Mouse (Mus musculus): ENCODE measurements around the gene 2310011J03Rik.

DNA sequence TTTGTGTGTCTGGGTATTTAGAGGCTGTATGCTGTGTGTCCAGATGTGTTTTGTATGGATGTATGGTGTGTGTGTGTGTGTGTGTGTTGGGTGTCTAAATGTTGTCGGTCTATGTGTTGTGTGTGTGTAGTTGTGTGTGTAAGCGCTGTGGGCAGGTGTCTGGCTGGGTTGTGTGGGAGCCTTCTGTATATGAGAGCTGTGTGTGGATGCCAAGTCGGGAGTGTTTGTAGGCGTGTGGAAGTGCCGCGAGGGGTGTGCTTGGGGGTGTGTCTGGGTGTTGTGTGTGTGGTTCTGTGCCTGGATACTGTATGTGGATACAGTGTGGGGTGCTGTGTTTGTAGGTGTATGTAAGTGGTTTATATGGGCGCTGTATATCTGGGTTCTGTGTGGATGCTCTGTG, 37.0 kb upstream of the 2310011J03Rik start:
- TF ChIP-seq POLR2A (IDR thresholded peaks at IDR 0.05; ENCODE audit: borderline replicate concordance, low read depth, low read length), result no peak
- no peak for TF ChIP-seq CTCF (IDR thresholded peaks at IDR 0.05; ENCODE audit: low read depth, low read length)
